Mouse (Mus musculus): ENCODE measurements around the gene Alox12b. TPM values are rescaled to one million over a fixed set of nuclear protein-coding genes. Genes with fewer than 3 reads are reported as not detected.
A peak's percentile ranks its signal among the peaks of the same experiment; 100 is the strongest.

Gene Alox12b
- polyA plus RNA-seq (2014; fragmentation: Nextera tagmentation; extraction: Ambion mirVana) = 0.06 and 0.20 TPM in 2 replicates

DNA sequence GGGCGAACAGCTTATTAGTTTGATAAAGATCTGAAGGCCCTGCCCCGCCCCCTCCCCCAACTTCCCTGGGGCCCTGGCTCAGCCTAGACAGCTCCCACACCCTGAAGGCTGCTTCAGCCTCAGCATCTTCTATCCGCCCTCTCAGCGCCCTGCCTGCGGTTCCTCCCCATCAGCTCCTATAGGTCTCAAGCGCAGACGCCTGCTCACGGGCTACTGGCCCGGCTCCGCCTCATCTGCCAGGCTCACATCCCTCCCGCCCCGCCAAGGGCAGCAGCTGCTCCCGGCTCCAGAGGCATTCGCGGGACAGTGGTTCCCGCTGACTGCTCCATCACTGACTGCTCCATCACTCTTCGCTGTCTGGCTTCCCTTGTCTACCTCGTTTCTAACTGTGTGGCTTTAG lies at the start of gene Alox12b:
Alox12b (plus strand) TSS at position 190 of the 400 bp plus-strand sequence.
- Histone ChIP-seq H3K9ac (ENCODE audit: low read depth, low read length) (no peak within 1 kb of the TSS), H3K4me3 (ENCODE audit: low read depth, low read length) (peak within 1 kb of the TSS; percentile 10), H3K36me3 (ENCODE audit: control insufficient read depth, insufficient read depth, low read length) (no peaks in the 10 kb centered on the region), H3K4me1 (replicated peaks; ENCODE audit: control insufficient read depth, insufficient read depth, low read length) (0 out of 2 replicates have a peak, but pooled peaks cover 4% of the 10 kb centered on the region), H3K9me3 (ENCODE audit: control insufficient read depth, low read length) (no peaks in the 10 kb centered on the region), H3K27me3 (ENCODE audit: control insufficient read depth, insufficient read depth, low read length) (peaks cover 5% of the 10 kb centered on the region; the same call in 1 of the 2 replicates), H3K4me2 (replicated peaks; ENCODE audit: low read depth, low read length) (peak within 1 kb of the TSS; percentile 44), H3K27ac (ENCODE audit: low read depth, low read length) (no peak within 1 kb of the TSS)
- DNase-seq (ENCODE audit: low spot score) (peak; percentile 67), ATAC-seq (ENCODE audit: low FRiP score) (peak; percentile 54; the same call in 1 of the 2 replicates)
- 5% methylated on average over 16 of the region's 18 CpGs for WGBS

DNA sequence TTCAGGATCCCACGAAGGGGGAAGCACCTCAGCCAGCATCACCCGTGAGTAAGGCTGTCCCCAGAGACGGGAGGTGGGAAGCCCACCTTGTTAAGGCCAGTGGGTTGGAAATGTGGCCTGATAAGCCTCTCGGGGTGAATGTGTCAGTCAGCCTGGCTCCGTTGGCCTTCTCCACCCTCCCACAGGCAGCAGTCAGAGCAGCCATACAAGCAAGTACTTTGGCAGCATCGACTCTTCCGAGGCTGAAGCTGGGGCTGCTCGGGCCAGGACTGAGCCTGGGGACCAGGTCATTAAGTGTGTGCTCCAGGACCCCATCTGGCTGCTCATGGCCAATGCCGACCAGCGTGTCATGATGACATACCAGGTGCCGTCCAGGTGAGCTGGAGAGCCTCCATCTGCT lies 49.1 kb upstream of the Alox12b start:
- 88% methylated on average over 11 of the region's 11 CpGs for WGBS
- Histone ChIP-seq H3K9me3 (ENCODE audit: control insufficient read depth, low read length) (no peaks in the 10 kb centered on the region), H3K9ac (ENCODE audit: low read depth, low read length) (no peak overlapping the region), H3K36me3 (ENCODE audit: control insufficient read depth, insufficient read depth, low read length) (0 out of 2 replicates have a peak, but pooled peaks cover 2% of the 10 kb centered on the region), H3K27ac (ENCODE audit: low read depth, low read length) (no peak overlapping the region), H3K4me1 (replicated peaks; ENCODE audit: control insufficient read depth, insufficient read depth, low read length) (no peaks in the 10 kb centered on the region), H3K4me2 (replicated peaks; ENCODE audit: low read depth, low read length) (no peak overlapping the region), H3K4me3 (ENCODE audit: low read depth, low read length) (no peak overlapping the region), H3K27me3 (ENCODE audit: control insufficient read depth, insufficient read depth, low read length) (no peaks in the 10 kb centered on the region)
- no peak for ATAC-seq (ENCODE audit: low FRiP score)
- no peak for DNase-seq (ENCODE audit: low spot score)

DNA sequence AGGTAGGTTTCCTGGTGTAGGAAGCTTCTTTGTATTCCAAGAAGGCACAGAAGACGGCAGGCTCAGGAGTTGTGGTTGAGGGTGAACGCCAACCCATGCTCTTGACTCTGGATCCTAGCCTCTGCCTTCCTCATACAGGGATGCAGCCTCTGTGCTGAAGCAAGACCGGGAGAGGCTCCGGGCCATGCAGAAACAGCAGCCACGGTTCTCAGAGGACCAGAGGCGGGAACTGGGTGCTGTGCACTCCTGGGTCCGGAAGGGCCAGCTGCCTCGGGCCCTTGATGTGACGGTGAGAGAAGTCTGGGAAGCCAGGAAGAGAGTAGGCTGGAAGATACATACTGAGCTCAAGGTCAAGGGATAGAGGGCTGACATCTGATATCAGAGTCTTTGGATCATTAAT lies 48.6 kb upstream of the Alox12b start:
- WGBS = 96% methylated on average over 9 of the region's 9 CpGs
- Histone ChIP-seq H3K4me3 (ENCODE audit: low read depth, low read length) (no peak overlapping the region), H3K9me3 (ENCODE audit: control insufficient read depth, low read length) (no peaks in the 10 kb centered on the region), H3K27me3 (ENCODE audit: control insufficient read depth, insufficient read depth, low read length) (no peaks in the 10 kb centered on the region), H3K9ac (ENCODE audit: low read depth, low read length) (no peak overlapping the region), H3K4me2 (replicated peaks; ENCODE audit: low read depth, low read length) (no peak overlapping the region), H3K36me3 (ENCODE audit: control insufficient read depth, insufficient read depth, low read length) (0 out of 2 replicates have a peak, but pooled peaks cover 2% of the 10 kb centered on the region), H3K4me1 (replicated peaks; ENCODE audit: control insufficient read depth, insufficient read depth, low read length) (no peaks in the 10 kb centered on the region), H3K27ac (ENCODE audit: low read depth, low read length) (no peak overlapping the region)
- no peak for DNase-seq (ENCODE audit: low spot score)
- no peak for ATAC-seq (ENCODE audit: low FRiP score)

DNA sequence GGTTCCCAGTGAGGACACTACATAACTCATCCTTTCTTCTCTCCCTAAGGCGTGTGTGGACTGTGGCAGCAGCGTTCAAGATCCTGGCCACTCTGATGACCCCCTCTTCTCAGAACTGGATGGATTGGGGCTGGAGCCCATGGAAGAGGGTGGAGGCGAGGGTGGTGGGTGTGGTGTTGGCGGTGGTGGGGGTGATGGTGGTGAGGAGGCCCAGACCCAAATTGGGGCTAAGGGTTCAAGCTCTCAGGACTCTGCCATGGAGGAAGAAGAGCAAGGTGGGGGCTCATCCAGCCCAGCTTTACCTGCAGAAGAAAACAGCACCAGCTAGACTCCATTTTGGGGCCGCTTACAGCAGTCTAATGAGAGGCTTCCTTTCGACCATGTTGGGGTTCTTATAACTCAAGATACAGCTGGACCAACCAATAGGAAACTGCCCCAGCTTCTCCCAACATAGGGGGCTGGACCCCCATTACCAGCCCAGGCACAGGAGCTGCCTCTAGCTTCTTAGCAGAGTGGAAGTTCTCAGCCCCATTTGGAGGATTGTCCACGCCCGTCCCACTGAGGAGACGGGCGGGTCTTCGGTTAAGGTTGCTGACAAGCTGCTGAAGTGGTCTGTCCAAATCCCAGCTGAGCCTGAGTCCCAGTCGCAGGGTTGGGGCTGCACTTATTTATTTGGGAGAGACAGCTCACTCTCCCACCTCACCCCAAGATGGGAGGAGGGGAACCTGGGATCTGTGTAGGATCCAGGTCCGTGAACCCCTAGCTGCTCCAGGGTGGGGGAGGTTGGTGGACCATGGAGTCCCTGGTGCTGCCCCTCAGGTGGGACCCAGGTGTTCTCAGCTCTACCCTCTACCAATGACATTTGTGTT lies 47.5 kb upstream of the Alox12b start:
- H3K4me3 ChIP-seq (ENCODE audit: low read depth, low read length) = no peak overlapping the region
- no peak overlapping the region for H3K27ac ChIP-seq (ENCODE audit: low read depth, low read length)
- ATAC-seq (ENCODE audit: low FRiP score) (no peak), DNase-seq (ENCODE audit: low spot score) (no peak)
- no peaks in the 10 kb centered on the region for H3K27me3 ChIP-seq (ENCODE audit: control insufficient read depth, insufficient read depth, low read length)
- H3K4me1 ChIP-seq (replicated peaks; ENCODE audit: control insufficient read depth, insufficient read depth, low read length) = no peaks in the 10 kb centered on the region
- H3K9me3 ChIP-seq (ENCODE audit: control insufficient read depth, low read length) = no peaks in the 10 kb centered on the region
- no peak overlapping the region for H3K9ac ChIP-seq (ENCODE audit: low read depth, low read length)
- 78% methylated on average over 13 of the region's 13 CpGs for WGBS
- 0 out of 2 replicates have a peak, but pooled peaks cover 2% of the 10 kb centered on the region for H3K36me3 ChIP-seq (ENCODE audit: control insufficient read depth, insufficient read depth, low read length)
- no peak overlapping the region for H3K4me2 ChIP-seq (replicated peaks; ENCODE audit: low read depth, low read length)

DNA sequence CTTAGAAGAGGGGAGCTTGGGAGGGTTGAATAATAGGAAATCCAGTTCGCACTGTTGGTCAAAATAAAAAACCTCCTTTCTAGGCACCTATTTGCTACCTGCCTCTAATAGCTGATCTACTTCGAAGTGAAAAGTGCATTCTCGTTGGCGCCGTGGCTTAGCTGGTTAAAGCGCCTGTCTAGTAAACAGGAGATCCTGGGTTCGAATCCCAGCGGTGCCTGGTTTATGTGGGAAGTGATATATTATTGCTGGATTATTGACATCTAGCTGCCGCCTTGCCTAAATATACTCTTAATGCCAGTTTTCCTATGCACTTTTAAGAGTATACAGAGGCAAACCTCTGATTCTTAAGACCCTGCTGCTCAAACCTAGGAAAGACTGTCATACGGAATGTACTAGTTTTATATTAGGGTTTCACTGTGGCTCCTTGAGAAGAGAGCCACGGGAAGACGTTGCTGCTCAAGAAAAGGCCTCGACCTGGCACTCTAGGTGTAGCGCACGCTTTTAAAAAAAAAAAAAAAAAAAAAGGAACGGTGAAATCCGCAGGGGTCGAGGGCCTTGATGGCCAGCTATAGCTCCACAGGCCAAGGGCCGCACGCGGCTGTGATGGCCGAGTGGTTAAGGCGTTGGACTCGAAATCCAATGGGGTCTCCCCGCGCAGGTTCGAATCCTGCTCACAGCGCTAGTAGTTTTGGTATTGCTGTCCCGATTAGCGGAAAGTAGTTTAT lies 46.3 kb upstream of the Alox12b start:
- Histone ChIP-seq H3K4me2 (replicated peaks; ENCODE audit: low read depth, low read length) (peak overlapping the region; percentile 33), H3K4me3 (ENCODE audit: low read depth, low read length) (peak overlapping the region; percentile 33), H3K9me3 (ENCODE audit: control insufficient read depth, low read length) (no peaks in the 10 kb centered on the region), H3K27ac (ENCODE audit: low read depth, low read length) (no peak overlapping the region), H3K27me3 (ENCODE audit: control insufficient read depth, insufficient read depth, low read length) (no peaks in the 10 kb centered on the region), H3K9ac (ENCODE audit: low read depth, low read length) (peak overlapping the region; percentile 2), H3K36me3 (ENCODE audit: control insufficient read depth, insufficient read depth, low read length) (0 out of 2 replicates have a peak, but pooled peaks cover 2% of the 10 kb centered on the region), H3K4me1 (replicated peaks; ENCODE audit: control insufficient read depth, insufficient read depth, low read length) (no peaks in the 10 kb centered on the region)
- ATAC-seq (ENCODE audit: low FRiP score) (peak; percentile 64; the same call in 1 of the 2 replicates), DNase-seq (ENCODE audit: low spot score) (peak; percentile 98)
- 1% methylated on average over 30 of the region's 30 CpGs for WGBS

DNA sequence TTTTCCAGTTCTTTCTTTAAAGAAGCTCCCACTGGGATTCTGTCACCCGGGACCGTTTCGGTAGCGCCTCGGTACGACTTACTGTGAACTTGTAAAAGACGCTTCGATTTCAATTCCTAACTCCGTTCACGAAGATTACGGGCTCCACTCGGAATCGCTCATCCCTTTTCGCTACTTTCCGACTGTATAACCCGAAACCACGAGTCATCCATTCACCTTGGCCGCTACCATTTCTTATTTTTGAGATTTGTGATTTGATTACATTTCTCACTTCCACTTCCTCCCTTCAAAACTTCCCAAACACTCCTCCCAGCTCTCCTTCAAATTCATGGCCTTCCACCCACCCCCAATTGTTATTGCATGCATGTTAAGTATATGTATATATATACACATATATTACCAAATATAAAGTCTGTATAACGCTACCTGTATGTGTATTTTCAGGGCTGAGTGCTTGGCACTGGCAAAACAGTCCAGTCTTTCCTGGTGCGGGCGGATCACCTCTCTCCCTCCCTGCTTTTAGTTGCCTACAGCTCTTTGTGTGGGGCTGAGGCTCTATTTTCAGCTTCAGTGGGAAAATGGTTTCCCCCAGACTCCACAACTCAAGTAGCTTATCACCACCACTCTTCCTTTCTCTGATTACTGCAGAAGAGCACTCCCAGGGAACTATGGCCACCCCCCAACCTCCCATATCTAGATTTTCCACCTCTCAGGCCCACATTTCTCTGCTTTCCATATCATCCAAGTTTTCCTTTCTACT lies 45.6 kb upstream of the Alox12b start:
- Histone ChIP-seq H3K4me1 (replicated peaks; ENCODE audit: control insufficient read depth, insufficient read depth, low read length) (no peaks in the 10 kb centered on the region), H3K27ac (ENCODE audit: low read depth, low read length) (no peak overlapping the region), H3K36me3 (ENCODE audit: control insufficient read depth, insufficient read depth, low read length) (no peaks in the 10 kb centered on the region), H3K9me3 (ENCODE audit: control insufficient read depth, low read length) (no peaks in the 10 kb centered on the region), H3K4me3 (ENCODE audit: low read depth, low read length) (peak overlapping the region; percentile 33), H3K27me3 (ENCODE audit: control insufficient read depth, insufficient read depth, low read length) (0 out of 2 replicates have a peak, but pooled peaks cover under 1% of the 10 kb centered on the region), H3K9ac (ENCODE audit: low read depth, low read length) (peak overlapping the region; percentile 2), H3K4me2 (replicated peaks; ENCODE audit: low read depth, low read length) (peak overlapping the region; percentile 33)
- DNase-seq (ENCODE audit: low spot score) = peak; percentile 35
- no peak for ATAC-seq (ENCODE audit: low FRiP score)
- 6% methylated on average over 21 of the region's 21 CpGs for WGBS

DNA sequence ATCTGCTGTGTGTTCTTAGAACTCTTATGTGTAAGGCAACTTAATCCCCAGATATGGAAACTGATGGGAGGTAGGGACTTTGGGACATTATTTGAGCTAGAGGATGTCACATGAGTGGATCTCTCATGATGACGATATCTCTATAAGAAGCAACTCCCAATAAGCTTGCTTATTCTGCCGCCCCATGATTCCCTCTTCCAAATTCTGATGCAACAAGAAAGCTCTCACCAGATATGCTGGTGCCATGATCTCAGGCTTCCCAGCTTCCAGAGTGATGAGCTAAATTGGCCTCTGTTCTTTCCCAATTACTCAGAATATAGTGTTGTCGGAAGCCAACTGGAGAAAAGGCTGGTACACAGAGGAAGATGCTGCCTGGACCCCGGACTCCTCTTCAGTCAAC lies 44.9 kb upstream of the Alox12b start:
- Histone ChIP-seq H3K4me3 (ENCODE audit: low read depth, low read length) (no peak overlapping the region), H3K9me3 (ENCODE audit: control insufficient read depth, low read length) (no peaks in the 10 kb centered on the region), H3K4me2 (replicated peaks; ENCODE audit: low read depth, low read length) (no peak overlapping the region), H3K27ac (ENCODE audit: low read depth, low read length) (no peak overlapping the region), H3K9ac (ENCODE audit: low read depth, low read length) (no peak overlapping the region), H3K36me3 (ENCODE audit: control insufficient read depth, insufficient read depth, low read length) (no peaks in the 10 kb centered on the region), H3K4me1 (replicated peaks; ENCODE audit: control insufficient read depth, insufficient read depth, low read length) (no peaks in the 10 kb centered on the region), H3K27me3 (ENCODE audit: control insufficient read depth, insufficient read depth, low read length) (0 out of 2 replicates have a peak, but pooled peaks cover 3% of the 10 kb centered on the region)
- DNase-seq (ENCODE audit: low spot score) (no peak), ATAC-seq (ENCODE audit: low FRiP score) (no peak)
- 65% methylated on average over 4 of the region's 4 CpGs for WGBS

DNA sequence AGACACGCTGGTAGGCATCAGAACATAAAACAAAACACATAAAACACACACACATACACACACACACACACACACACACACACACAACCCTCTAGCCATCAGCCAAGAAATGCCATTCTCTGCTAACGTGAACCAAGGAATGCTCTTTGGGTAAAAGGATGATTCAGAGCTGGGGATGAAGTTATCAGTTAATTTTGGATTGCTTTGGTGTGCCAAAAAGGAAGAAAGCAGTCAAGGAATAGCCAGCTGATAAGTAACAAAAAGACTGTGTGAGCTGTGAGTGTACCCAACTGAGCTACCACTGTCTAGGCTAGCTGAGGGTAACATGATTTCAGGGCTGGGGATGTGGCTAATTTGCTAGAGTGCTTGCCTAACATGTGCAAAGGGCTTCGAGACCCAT lies 42.8 kb upstream of the Alox12b start:
- H3K4me3 ChIP-seq (ENCODE audit: low read depth, low read length) = no peak overlapping the region
- H3K4me1 ChIP-seq (replicated peaks; ENCODE audit: control insufficient read depth, insufficient read depth, low read length) = peaks cover 4% of the 10 kb centered on the region; the same call in 1 of the 2 replicates
- H3K27me3 ChIP-seq (ENCODE audit: control insufficient read depth, insufficient read depth, low read length) = 0 out of 2 replicates have a peak, but pooled peaks cover 3% of the 10 kb centered on the region
- ATAC-seq (ENCODE audit: low FRiP score) = no peak
- no peaks in the 10 kb centered on the region for H3K9me3 ChIP-seq (ENCODE audit: control insufficient read depth, low read length)
- no peak for DNase-seq (ENCODE audit: low spot score)
- no peak overlapping the region for H3K4me2 ChIP-seq (replicated peaks; ENCODE audit: low read depth, low read length)
- 75% methylated on average over 3 of the region's 3 CpGs for WGBS
- no peak overlapping the region for H3K9ac ChIP-seq (ENCODE audit: low read depth, low read length)
- no peaks in the 10 kb centered on the region for H3K36me3 ChIP-seq (ENCODE audit: control insufficient read depth, insufficient read depth, low read length)
- no peak overlapping the region for H3K27ac ChIP-seq (ENCODE audit: low read depth, low read length)
